Mouse (Mus musculus) megakaryocyte, embryonic 14.5 days (primary cell): ENCODE results near the gene Zbtb5.

ENCODE experiments used
- FLI1 ChIP-seq: IDR thresholded peaks from 2 replicates; pipeline ENCODE4 v1.6.1; 2012; ENCODE audit warnings: low read length, inconsistent platforms, mixed read lengths
- GATA1 ChIP-seq: IDR thresholded peaks from 3 replicates; pipeline ENCODE4 v1.6.1; 2012; ENCODE audit warnings: mixed read lengths, low read length, inconsistent platforms, borderline replicate concordance

DNA sequence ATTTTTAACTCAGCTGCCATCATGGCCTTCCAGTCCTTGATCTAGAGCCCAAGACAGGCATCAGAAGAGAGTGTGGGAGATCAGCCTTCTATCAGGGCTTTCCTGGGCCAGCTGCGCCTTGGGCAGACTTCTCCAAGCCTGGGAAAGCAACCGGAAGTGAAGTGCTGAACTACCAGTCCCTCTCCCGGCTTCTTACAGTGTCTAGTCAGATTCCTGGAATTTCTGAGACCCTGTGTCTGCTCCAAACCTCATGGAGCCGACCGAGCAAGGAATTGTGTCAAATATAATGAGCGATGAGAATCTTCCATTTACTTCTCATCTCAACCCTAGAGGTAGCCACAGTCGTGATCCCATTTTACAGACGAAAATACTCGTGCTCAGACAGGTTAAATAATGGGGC, 53.4 kb downstream of the Zbtb5 start:
- TF ChIP-seq GATA1, result no peak
- no peak for TF ChIP-seq FLI1
